Mouse (Mus musculus) cerebellum, adult 2 months (tissue): Measurements from ENCODE around the gene Uhmk1.

ENCODE experiments used
- CTCF ChIP-seq: fragments of 200-500 bp; IDR thresholded peaks from 2 replicates; pipeline ENCODE4 v1.5.1; 2011; ENCODE audit warnings: low read depth, mild to moderate bottlenecking, control low read depth, low read length, moderate library complexity, borderline replicate concordance; ENCODE audit not compliant: insufficient read depth
- POLR2A ChIP-seq: fragments of 200-500 bp; IDR thresholded peaks from 2 replicates; pipeline ENCODE4 v1.6.1; 2011; ENCODE audit warnings: low read length, control low read depth, borderline replicate concordance; ENCODE audit not compliant: insufficient read depth

DNA sequence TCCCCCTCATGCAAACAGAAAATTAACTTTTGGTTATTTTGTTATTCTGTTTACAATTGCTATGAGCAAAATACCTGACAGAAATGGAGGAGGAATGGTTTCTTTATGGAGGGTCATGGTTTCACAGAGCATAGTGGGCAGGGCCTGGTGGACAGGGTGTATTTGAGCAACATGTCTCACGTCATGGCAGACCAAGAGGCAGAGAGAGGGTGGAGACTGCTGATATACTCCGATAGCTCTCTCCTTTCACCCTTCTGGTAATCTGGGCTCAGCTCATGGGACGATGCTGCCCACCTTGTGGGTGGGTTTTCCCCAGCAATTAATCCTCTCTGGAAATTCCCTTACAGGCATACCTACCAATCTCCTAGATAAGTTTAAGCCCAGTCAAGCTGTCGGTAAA, 25.0 kb downstream of the Uhmk1 start:
- TF ChIP-seq CTCF: no peak
- no peak for TF ChIP-seq POLR2A
